Mouse (Mus musculus) layer of hippocampus, adult 11-12 months (tissue): ENCODE data around the gene Cnn2.
A peak's percentile ranks its signal among the peaks of the same experiment; 100 is the strongest.
"Not testable (repeated sequence)": the region's sequence is repeated elsewhere in the genome, so short reads cannot be mapped to it uniquely, and the experiment has no call there.

Experiments used
- DNase-seq: peaks from one replicate; pipeline ENCODE4 v3.0.0; 2022; ENCODE audit warnings: low spot score

Cnn2 gene

GRCm38 (mm10) chr10:80039559-80039979 lies 51.2 kb downstream of the Cnn2 start, which contains the start of gene Polr2e:
Polr2e (minus strand) TSS chr10:80039795.
- DNase-seq = peak; percentile 98

- not testable (repeated sequence) for DNase-seq
Measured at GRCm38 (mm10) chr10:80041409-80042060, 53.2 kb downstream of the Cnn2 start.

- DNase-seq = no peak
Measured at GRCm38 (mm10) chr10:80044087-80044486, 55.7 kb downstream of the Cnn2 start.

- DNase-seq = not testable (repeated sequence)
Measured at GRCm38 (mm10) chr10:80045364-80045763, 57.0 kb downstream of the Cnn2 start.
